Mouse (Mus musculus) right cerebral cortex, postnatal 36 days (tissue): ENCODE measurements around the gene Ccnd2.

Experiments
- DNase-seq, 2 experiments: peaks; one replicate each; pipeline ENCODE4 v3.0.0; 2022; ENCODE audit warnings: low spot score in 2 of 2, mixed read lengths in 1 of 2

Gene Ccnd2

GRCm38 (mm10) chr6:127148526-127149302 lies 3.3 kb downstream of the Ccnd2 start:
- DNase-seq, result no peak

GRCm38 (mm10) chr6:127147665-127148064 lies 4.3 kb downstream of the Ccnd2 start:
- peak; percentile 58 to 71 for DNase-seq

- DNase-seq, result no peak
These were observed 5.6 kb downstream of the Ccnd2 start for GRCm38 (mm10) chr6:127146322-127146947.

DNA sequence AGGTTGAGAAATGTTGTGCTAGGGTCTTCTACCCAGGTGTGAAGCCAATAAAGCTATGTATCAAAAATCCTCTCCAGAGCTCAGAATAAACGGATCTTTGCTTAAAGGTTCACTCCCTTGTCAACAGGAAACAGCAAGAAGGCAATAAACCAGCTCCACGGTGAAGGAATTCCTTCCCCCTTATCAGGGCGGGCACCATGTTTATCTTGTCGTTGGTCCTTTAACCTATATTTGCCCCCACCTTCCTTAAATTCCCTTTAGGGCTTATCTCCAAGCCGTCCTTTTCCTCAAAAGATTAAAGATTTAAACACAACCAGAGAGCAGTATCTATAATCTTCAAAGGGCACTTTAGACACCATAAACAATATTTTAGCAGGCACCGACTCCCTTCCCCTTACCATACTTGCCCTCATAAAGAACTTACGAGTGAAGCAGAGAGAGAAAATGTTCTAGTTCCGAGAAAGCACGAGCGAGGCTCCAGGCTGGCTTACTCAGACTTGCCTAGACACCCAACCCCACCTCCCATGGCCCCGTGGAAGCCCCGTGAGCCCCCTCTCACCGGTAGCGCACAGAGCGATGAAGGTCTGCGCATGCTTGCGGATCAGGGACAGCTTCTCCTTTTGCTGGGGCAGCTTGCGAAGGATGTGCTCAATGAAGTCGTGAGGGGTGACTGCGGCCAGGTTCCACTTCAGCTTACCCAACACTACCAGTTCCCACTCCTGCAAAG lies 6.4 kb downstream of the Ccnd2 start:
- DNase-seq, result no peak

DNA sequence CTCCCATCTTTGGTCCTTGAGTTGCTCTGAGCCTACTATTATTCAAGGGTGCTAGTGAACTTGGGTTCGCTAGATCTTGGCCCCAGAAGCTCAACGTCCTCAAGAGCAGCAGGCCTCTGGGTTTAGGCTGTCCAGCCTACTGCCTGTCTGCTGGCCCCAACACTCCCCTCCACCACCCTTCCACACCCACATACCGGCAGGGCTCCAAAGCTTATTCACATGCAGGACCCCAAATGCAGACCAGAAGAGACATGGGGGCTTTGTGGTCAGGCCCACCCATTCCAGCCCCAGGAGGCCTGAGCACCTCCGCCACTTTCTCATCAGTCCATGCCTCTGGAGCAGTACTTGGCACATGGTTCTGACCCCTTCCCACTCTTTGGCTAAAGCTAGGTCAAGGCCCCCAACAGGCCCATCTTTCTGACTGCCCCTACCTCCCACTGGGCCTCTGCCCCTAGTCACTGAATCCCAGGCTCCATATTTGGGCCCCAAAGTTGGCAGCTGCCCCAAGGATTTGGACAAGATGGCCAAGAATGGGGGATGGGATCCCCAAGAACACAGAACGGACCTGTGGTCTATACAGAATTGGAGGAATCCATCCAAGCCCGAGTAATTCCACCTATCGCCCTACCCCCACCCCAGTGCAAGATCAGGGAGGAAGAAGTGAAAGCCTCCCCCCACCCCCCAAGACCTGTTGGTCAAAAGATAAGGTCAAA lies 8.3 kb downstream of the Ccnd2 start:
- no peak for DNase-seq

DNA sequence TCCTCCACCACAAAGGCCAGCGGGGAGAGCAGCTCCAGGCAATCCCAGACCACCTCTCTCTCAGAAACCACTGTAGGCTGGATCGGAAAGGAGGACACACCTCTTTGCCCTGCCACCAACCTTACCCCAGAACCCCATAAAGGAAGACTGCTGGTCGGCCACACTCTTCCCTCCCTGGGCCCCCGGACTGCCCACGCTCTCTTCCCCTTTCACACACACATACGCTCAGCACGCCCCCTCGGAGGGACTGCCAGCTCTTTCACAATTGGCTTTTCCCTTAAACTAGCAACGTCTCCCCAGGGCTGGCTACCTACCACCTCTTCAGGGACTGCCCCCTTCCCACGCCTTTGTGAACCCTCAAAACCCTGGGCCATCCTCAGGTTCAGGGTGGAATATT lies 8.9 kb downstream of the Ccnd2 start:
- DNase-seq, result no peak

DNA sequence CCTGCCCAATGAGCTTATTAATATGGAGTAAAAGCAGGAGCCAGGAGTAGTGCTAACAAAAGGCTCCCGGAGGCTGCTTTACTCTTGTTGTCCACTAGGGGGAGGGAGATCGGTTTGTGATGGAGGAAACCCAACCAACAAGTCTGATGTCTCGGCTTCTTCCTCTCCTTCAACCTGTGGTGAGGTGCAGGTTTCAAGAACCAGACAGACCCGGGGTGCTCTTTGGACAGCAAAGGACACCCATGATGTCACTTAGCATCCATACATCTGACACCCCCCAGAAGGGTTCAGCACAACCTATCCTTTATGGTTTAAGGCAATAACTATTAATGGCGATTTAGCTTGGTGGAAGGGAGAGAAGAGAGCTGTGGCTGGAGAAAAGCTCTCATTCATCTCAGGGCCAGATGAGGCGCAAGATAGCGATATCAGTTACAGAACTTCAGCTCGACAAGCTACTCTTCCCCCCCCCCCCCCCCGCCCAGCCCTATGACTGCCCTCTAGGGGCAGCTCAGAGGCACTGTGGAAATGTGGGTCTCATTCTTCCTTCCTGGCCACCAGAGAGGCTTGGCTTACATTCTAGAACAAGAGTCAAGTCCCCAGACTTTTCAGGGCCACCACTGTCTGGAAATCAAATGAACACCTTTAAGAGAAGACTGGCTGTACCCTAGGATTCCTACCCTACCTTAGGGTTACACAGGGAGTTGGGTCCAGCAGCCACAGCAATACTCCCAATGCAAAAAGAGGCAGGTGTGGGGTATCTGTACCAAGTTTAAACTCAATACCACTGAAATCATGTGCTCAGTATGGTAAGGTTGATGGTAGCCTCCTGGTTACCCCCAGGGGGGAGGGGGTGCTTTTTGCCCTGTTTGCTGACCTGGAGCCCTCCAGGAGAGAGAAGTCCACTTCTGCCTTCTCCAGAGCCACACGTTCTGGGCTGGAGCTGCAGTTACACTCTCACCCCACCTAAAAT lies 9.6 kb downstream of the Ccnd2 start:
- DNase-seq, result no peak

DNA sequence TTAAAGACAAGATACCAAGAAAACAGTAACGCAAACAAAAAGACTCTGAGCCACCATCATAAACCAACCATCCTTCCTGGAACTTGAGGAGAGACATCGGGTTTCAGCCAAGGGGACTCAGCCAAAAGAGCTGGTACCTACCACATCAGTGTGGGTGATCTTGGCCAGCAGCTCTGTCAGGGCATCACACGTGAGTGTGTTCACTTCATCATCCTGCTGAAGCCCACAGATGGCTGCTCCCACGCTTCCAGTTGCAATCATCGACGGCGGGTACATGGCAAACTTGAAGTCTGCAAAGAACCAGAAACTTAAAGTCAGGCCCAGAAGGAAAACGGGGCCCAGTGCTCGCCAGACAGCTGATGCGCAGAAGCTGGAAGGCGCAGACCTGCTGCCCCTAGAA lies 13.0 kb downstream of the Ccnd2 start:
- peak in 1 of 2 experiments; percentile 56 for DNase-seq

- no peak for DNase-seq
These were observed 18.4 kb downstream of the Ccnd2 start for GRCm38 (mm10) chr6:127133433-127134245.

- DNase-seq, result no peak
These were observed 19.3 kb downstream of the Ccnd2 start for GRCm38 (mm10) chr6:127132719-127133118.

DNA sequence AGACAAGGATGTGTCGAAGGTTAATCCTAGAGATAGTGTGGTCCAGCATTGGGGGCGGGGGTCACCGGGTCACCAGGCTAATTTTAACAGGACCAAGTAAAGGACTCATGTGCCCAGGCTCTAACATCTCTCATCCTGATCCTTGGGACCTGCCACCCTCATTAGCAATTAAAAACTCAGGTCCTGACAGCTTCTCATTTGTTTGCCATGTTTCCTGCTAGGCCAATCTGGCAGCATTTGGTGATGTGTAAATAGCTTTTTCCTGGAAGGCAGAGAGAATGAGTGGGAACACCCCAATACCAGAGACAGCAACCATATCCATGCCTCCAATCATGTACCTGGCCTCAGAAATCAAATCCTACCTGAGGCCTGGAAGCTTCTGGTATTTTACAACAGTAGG lies 20.0 kb downstream of the Ccnd2 start:
- DNase-seq, result no peak

GRCm38 (mm10) chr6:127130377-127130776 lies 21.6 kb downstream of the Ccnd2 start:
- no peak for DNase-seq

DNA sequence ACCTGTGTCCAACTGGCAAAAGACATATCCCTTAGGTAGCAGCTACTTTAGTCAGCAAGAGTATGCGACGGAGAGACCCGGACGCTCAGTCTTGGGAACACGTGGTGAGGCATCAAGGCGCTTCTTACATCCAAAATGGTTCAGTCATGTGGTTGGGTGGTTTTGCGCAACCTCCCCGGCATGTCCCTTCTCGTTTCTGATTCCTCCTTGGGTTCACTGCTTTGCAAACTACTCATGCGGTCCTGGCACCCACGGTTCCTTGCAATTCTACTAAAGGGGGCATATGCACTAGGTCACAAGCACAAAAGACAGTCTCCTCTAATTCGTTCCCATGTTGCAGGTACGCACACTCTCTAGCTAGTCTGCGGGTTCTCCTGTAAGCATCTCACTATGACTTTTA lies 22.3 kb downstream of the Ccnd2 start:
- no peak for DNase-seq

GRCm38 (mm10) chr6:127123506-127123905 lies 28.5 kb downstream of the Ccnd2 start:
- DNase-seq, result no peak

GRCm38 (mm10) chr6:127122996-127123395 lies 29.0 kb downstream of the Ccnd2 start:
- no peak for DNase-seq

DNA sequence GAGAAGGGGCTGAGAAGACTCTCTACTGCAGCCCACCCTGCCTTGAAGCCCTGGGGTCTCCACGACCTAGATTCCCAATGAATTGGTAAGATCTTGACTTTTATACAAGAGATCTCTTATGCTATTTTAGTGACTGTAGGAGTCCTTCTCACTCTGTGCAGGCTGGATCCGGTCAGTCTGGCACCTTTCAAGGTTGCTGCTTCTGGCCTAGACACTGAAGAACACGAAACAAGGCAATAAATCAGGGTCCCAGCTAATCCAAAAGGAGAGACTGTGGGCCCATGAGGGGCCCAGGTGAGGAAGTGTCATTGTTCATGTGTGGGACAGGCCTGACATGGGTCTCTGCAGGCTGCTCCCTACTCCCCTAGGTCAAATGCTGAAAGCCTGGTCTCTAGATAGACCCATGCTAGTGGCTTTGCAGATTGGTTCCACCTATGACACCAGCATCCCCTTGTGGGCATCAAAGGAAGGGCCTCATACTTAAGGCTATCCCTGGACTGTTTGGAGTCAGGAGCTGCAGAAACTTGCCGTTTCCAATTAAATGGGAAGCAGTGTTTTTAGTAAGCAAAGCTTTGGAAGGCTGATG lies 29.7 kb downstream of the Ccnd2 start:
- no peak for DNase-seq

DNA sequence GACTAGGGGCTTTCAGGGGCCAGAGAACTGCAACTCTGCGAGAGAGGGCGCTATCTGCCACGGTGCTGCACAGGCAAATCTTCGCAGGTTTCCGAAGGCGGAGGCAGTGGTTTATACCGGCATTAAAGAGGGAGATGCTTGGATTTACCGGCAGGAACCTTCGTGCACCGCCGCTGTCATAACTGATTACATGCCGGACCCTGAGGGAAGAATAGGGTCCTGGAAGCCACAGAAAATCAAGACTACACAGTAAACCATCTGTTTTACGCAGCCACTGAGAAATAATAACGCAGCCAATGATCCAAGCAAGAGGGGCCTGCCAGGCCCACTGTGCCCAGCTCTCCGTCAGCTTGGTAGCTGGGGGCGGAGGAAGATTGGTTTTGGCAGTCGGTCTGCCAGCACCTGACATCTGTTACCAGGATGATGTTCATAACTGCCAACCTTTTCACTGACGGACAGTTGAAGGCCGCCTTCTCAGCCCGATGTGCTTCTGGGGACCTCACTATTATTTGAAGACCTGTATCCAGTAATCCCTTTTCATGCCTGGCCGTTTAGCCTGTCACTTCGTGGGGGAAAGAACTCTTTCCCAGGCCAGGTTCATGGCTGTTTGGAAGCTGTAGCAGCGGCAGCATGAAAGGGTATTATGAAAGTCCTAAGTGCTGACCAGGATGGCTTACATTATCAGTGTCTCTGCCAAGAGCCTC lies 37.1 kb downstream of the Ccnd2 start:
- no peak for DNase-seq

- peak; percentile 95 to 96 for DNase-seq
These were observed 42.5 kb downstream of the Ccnd2 start, which contains the start of gene Tigar for GRCm38 (mm10) chr6:127109402-127109930. Gene Tigar (minus strand): TSS chr6:127109557.
